In the genomic region with DNA sequence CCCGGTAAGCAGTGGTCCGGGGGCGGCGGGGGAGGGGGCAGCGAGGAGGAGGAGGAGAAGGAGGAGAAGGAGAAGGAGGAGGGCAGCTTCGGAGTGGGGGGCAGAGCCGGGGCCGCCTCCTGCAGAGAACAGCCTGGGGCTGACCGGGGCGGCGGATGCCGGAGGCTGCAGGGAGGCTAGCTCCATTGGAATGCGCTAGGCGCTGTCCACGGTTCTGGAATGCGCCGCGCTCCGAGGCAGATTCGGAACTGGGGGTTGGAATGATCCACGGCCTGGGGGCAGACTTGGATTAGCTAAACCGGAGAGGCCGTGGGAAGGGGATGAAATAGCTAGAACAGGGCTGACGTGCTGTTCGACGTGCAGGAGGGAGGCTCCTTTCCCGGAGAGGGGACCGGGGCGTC, we compare ENCODE assay signal across 8 mouse cellular contexts. TPM values are rescaled to one million over a fixed set of nuclear protein-coding genes. Genes with fewer than 3 reads are reported as not detected.
A peak's percentile ranks its signal among the peaks of the same experiment; 100 is the strongest.
DNase-seq lines count a peak whose midpoint lies in the region; ATAC-seq and TF ChIP-seq lines count a peak whose summit lies in the region.

No protein-coding gene starts in this region.

- H3K9ac ChIP-seq in forebrain, embryonic 11.5 days (ENCODE audit: low read length): no peak overlapping the region; the same call in 1 of the 2 replicates
- H3K9ac ChIP-seq in lung, embryonic 16.5 days (ENCODE audit: low read length): no peak overlapping the region

- no peak overlapping the region for H3K27ac ChIP-seq in forebrain, embryonic 11.5 days (ENCODE audit: low read depth, low read length)
- peak overlapping the region; percentile 95 for H3K27ac ChIP-seq in layer of hippocampus, adult 2 months
- H3K27ac ChIP-seq in lung, embryonic 16.5 days (ENCODE audit: low read length): no peak overlapping the region

- WGBS in forebrain, embryonic 11.5 days: 0% methylated on average over 26 of the region's 29 CpGs
- WGBS in lung, embryonic 16.5 days: 1% methylated on average over 20 of the region's 29 CpGs

- peaks cover 58% of the 10 kb centered on the region for H3K27me3 ChIP-seq in forebrain, embryonic 11.5 days (ENCODE audit: control insufficient read depth, insufficient read depth, low read length)
- peaks cover 61% of the 10 kb centered on the region for H3K27me3 ChIP-seq in lung, embryonic 16.5 days (ENCODE audit: control insufficient read depth, insufficient read depth, low read depth, low read length)

- intact Hi-C loops in heart, postnatal 36 days (cut with DNase I): loop anchor here (10.0 kb wide), 1 partner anchor 516 kb away; no protein-coding TSS in a partner anchor

- H3K4me3 ChIP-seq in forebrain, embryonic 11.5 days (ENCODE audit: low read depth, low read length): peak overlapping the region; percentile 26
- H3K4me3 ChIP-seq in layer of hippocampus, adult 2 months: peak overlapping the region; percentile 70
- H3K4me3 ChIP-seq in lung, embryonic 16.5 days (ENCODE audit: low read length): peak overlapping the region; percentile 28; the same call in 1 of the 2 replicates

- H3K9me3 ChIP-seq in forebrain, embryonic 11.5 days (ENCODE audit: control insufficient read depth, low read length): no peaks in the 10 kb centered on the region
- H3K9me3 ChIP-seq in lung, embryonic 16.5 days (ENCODE audit: control insufficient read depth, low read length): no peaks in the 10 kb centered on the region

- ATAC-seq in forebrain, embryonic 11.5 days (replicated peaks; ENCODE audit: low FRiP score): peak; percentile 34; the same call in 1 of the 2 replicates
- peak; percentile 77 for ATAC-seq in lung, embryonic 16.5 days (ENCODE audit: low read depth)

- no peak for TF ChIP-seq CTCF in layer of hippocampus, adult 2 months (conservative IDR thresholded peaks at IDR 0.05)

- peaks cover 23% of the 10 kb centered on the region for H3K4me1 ChIP-seq in forebrain, embryonic 11.5 days (replicated peaks; ENCODE audit: control insufficient read depth, insufficient read depth, low read length)
- no peaks in the 10 kb centered on the region for H3K4me1 ChIP-seq in lung, embryonic 16.5 days (replicated peaks; ENCODE audit: control insufficient read depth, insufficient read depth, low read length)

- H3K36me3 ChIP-seq in forebrain, embryonic 11.5 days (ENCODE audit: control insufficient read depth, insufficient read depth, low read length): no peaks in the 10 kb centered on the region
- no peaks in the 10 kb centered on the region for H3K36me3 ChIP-seq in lung, embryonic 16.5 days (ENCODE audit: control insufficient read depth, insufficient read depth, low read length)

- H3K4me2 ChIP-seq in forebrain, embryonic 11.5 days (ENCODE audit: low read depth, low read length, severe bottlenecking): peak overlapping the region; percentile 63
- peak overlapping the region; percentile 45 for H3K4me2 ChIP-seq in lung, embryonic 16.5 days (ENCODE audit: low read depth, low read length)

- peak; percentile 32 to 33 for DNase-seq in B cell, adult 2 months
- peak; percentile 31 for DNase-seq in adrenal gland, adult 8-10 months
- peak; percentile 87 for DNase-seq in forebrain, embryonic 11.5 days (ENCODE audit: low spot score)
- DNase-seq in heart, postnatal 36 days: peak; percentile 66 to 77
- peak; percentile 48 to 57 for DNase-seq in layer of hippocampus, adult 2 months (ENCODE audit: low spot score in 2 of 2)
- DNase-seq in ovary, postnatal 36 days (ENCODE audit: low spot score): peak; percentile 79
- no peak for DNase-seq in thymus, postnatal 14 days

RNA-seq across cellular contexts. Expression of gene Slc12a5, which starts 7.8 kb away (rescaled TPM):
- total RNA-seq in adrenal gland, adult 8-10 months (2022): 10 to 100 TPM in 3 of 4 experiments, 1 to 10 TPM in 1; 6.7 to 18.3 (median 14.0) TPM
- polyA plus RNA-seq in forebrain, embryonic 11.5 days (2014; fragmentation: Nextera tagmentation; extraction: Ambion mirVana): 1.6 and 2.6 TPM in 2 replicates
- total RNA-seq in heart, postnatal 36 days (2021): under 1 TPM; 0.33 to 0.87 TPM
- 100 to 1,000 TPM; 406 to 409 TPM for total RNA-seq in layer of hippocampus, adult 2 months (2021)
- 0.47 and 0.53 TPM in 2 replicates for polyA plus RNA-seq in lung, embryonic 16.5 days (2015; fragmentation: Nextera tagmentation; extraction: Ambion mirVana)

RNA-seq across cellular contexts. Expression of gene Mmp9, which starts 27.9 kb away (rescaled TPM):
- total RNA-seq in adrenal gland, adult 8-10 months (2022): 1 to 10 TPM in 1 of 4 experiments, under 1 TPM in 3; 0.49 to 1.4 (median 0.84) TPM
- polyA plus RNA-seq in forebrain, embryonic 11.5 days (2014; fragmentation: Nextera tagmentation; extraction: Ambion mirVana): 0.71 and 1.0 TPM in 2 replicates
- total RNA-seq in heart, postnatal 36 days (2021): under 1 TPM; 0.87 to 0.97 TPM
- 1 to 10 TPM; 1.4 to 2.2 TPM for total RNA-seq in layer of hippocampus, adult 2 months (2021)
- 2.0 and 7.8 TPM in 2 replicates for polyA plus RNA-seq in lung, embryonic 16.5 days (2015; fragmentation: Nextera tagmentation; extraction: Ambion mirVana)

RNA-seq across cellular contexts. Expression of gene Zfp335, which starts 56.9 kb away (rescaled TPM):
- total RNA-seq in adrenal gland, adult 8-10 months (2022): 10 to 100 TPM; 17.3 to 26.7 (median 20.3) TPM
- 18.0 TPM in 2 replicates for polyA plus RNA-seq in forebrain, embryonic 11.5 days (2014; fragmentation: Nextera tagmentation; extraction: Ambion mirVana)
- total RNA-seq in heart, postnatal 36 days (2021): 10 to 100 TPM in 1 of 2 experiments, 1 to 10 TPM in 1; 8.5 to 10.0 TPM
- 10 to 100 TPM; 29.0 to 30.9 TPM for total RNA-seq in layer of hippocampus, adult 2 months (2021)
- 14.3 and 14.6 TPM in 2 replicates for polyA plus RNA-seq in lung, embryonic 16.5 days (2015; fragmentation: Nextera tagmentation; extraction: Ambion mirVana)

Comparison
In these comparisons a context has a peak if more than half of its experiments do, and no peak if none do; other contexts are left out.
1. RNA of gene Slc12a5, which starts 7.8 kb away (total RNA-seq): 406 to 409 TPM in layer of hippocampus, adult 2 months; 6.7 to 18.3 TPM in adrenal gland, adult 8-10 months and 0.33 to 0.87 TPM in heart, postnatal 36 days; every median in the first group is over 10 times any median in the second.
2. Peak in every context shown above with its lines, with median percentiles within 50 percentile points of each other: H3K4me3 ChIP-seq.